Mouse (Mus musculus) thymus, adult 18-20 months (tissue): ENCODE results near the gene Hormad2.
A peak's percentile ranks its signal among the peaks of the same experiment; 100 is the strongest.

Experiments
- DNase-seq, 2 experiments: peaks; one replicate each; pipeline ENCODE4 v3.0.0; 2022; ENCODE audit warnings: mixed read lengths in 2 of 2

Hormad2 gene

DNA sequence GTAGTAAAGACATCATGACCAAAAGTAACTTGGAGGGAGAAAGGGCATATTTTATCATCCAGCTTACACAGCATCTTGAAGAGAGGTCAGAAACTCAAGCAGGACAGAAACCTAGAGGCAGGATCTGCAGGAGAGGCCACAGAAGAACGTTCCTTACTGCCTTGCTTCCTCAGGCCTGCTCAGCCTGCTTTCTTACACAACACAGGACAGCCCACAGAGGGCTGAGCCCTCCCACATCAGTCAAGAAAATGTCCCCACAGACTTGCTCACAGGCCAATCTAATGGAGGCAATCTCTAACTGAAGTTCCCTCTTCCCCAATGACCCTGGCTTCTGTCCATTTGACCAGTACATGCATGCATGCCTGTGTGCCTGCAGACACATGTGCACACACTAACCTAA is 1.4 kb upstream of the Hormad2 start:
- no peak for DNase-seq

DNA sequence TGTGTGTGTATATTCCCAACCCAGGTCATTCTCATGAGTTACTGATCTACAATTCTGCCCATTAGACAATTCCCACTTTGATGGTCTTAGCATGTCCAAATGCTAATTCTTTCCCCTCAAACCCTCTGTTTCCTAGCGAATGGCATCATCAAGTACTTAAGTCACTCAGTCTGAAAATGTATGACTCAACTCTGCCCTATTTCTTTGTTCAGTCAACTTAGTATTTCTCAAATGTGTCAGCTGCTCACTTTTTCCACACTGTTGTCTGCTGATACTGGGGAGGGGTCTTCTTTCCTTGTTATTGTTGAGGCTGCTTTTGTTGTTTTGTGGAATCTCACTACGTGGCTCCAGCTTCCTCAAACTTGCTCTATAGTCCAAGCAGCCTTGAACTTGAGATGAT is 2.7 kb downstream of the Hormad2 start:
- DNase-seq: no peak

DNA sequence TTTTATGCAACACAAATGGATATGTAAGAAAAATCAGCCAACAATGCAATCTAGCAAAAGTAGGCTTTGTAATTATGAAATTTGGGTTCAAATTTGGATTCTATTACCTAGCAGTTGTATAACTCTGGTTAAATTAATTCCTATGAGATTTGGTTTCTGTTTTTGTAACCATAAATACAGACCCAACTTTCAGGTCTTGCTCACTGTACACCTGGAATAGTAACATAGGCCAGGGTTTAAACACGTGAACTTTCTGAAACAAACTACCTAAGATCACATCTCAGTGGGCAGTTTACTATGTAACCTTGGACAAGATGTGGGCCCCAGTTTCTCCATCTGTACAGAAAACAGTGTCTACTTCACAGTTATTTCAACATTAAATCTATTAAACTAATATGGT is 3.6 kb downstream of the Hormad2 start:
- DNase-seq: no peak

DNA sequence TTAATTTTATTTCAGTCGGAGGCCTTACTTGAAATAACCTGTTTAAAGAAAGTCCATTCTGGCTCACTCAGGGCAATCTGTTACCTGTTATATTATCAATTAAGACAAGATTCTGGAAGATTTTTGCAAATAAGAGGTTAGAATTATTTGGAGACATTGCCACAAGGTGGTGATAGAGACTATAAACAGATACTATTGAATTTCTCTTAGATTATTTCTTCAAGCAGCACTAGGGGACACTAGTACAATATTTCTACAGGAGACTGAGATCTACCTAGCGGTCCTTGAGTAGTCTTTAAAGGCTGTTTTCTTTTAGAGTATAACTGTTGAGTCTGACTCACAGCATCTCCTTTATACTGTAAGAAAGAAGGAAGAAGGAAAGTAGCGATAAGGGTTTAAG is 4.3 kb downstream of the Hormad2 start:
- no peak for DNase-seq

DNA sequence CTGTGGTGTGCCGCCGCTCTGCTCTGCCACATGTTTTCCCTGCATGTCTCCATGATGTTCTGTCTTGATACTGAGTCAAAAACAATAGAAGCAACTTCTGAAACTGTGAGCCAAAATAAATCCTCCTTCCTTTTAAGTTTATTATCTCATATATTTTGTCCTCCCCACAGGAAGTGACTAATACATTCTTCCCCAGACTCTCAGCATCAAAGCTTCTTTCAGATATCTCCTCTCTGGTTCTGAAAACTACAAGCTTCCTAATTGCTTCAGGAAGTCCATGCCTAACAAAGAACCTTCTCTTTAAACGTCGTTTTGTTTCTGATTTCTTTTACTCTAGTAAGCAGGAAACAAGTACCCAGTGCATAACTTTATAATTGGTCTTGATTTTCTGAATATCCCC is 6.4 kb downstream of the Hormad2 start:
- no peak for DNase-seq

DNA sequence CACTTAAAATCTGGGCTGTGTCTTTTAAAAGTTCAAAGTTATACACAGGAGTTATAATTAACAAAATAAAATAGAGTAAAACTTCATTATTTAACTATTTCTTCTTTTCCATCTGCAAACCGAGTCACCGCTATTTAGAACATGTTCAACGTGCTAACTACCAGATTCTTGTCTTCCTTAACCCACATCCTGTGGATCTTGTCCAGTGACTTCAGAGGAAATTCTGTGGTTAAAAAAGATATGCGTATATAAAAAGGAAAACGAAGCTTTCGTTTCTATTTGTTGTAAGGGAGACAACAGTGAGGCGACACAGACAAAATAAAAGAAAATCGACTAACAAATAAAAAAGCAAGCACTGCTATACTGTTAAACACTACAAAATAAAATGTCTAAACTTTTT is 17.1 kb downstream of the Hormad2 start:
- no peak for DNase-seq

DNA sequence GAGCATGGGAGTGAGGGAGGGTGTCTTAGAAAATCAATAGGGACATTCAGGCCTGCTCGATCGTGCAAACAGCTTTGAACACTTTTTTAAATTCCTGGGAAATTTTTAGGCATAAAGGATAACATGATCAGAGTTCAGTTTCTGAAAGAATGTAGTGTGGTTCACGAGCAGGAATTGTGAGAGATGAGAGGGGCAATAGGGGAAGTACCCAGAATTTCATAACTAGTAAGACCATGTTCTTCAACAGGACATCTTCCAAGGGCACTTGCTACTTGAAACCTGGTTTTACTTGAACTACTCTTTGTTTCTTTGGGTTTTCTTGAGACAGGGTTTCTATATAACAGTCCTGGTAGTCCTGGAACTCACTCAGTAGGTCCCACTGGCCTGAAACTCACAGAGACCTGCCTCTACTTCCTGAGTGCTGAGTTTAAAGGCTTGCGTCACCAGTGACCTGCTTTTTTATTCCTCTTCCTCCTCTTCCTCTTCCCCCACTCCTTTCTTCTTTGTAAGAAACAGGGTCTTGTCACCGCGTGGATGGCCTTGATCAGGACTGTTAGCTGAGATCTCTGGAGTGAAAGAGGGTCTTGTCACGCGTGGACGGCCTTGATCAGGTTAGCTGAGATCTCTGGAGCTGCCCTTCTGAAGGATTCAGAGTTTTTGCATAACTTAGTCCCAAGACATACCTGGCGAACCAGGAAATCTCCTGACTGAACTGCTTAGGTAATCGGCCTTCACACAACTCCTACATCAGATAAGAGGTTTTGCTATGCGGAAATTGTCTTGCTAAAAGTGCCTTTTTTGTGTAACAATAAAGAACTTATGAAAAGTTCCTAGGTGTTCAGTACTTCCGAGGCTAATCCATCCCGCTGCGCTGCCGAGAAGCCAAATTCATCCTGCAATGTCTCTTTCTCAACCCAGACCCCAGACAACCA is 18.1 kb downstream of the Hormad2 start:
- DNase-seq: peak in 1 of 2 experiments; percentile 22

DNA sequence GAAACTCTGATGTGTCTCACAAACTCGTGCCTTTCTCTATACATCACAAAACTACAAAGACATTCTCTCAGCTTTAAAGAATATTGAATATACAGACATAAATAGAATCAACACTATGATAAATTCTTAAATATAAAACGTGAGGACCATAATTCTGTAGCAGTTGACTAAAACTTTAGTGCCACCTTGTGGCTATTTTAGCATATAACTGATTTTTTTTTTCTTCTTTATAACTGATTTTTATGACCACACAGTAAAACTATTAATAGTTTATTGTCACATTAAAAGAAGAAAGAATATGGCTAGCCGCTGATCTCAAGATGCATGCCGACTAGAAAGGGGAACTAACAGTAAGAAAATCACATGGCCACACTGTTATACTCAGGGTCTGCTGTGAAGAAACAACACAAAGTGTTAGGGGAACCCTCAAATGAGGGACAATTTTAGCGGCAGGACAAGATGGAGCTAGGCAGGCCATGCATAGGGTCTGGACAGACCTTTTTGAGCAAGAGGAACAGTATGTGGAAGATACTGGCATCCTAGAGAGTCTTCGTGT is 18.9 kb downstream of the Hormad2 start:
- no peak for DNase-seq

DNA sequence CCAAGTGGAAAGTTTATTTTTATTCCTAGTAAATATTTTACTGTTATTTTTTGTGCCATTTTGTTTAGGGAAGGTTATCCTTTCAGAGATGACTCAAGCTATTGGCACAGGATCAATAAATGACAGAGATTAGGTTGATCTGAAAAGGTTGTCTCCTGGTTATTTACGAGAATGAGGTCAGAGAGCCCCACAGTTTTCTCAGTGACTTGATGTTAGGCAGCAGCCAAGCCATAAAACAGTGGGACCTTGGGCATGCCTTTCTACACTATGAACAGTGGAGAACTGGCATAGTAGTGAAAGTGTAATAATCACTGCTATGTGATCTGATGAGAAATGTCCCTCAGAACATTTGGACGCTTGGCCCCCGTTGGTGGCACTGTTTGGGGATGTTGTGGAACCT is 22.9 kb downstream of the Hormad2 start:
- DNase-seq: no peak

DNA sequence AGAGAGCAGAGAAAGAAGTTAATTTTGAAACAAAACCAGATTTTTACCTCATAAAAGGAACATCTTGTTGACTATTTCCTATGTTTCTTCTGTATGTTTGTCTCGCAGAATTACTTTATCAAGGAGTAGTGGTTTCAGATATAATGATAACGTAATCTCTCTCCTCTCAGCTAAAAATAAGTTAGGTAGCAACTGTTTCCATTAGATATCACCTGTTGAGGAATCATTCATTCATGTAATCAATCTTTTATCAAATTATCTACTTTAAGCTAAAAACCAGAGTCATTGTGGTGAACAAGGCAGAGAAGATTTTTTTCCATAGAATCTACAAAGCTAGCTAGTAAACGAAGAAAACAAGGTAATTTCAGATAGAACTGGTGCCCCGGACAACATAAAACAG is 28.6 kb downstream of the Hormad2 start:
- DNase-seq: no peak

DNA sequence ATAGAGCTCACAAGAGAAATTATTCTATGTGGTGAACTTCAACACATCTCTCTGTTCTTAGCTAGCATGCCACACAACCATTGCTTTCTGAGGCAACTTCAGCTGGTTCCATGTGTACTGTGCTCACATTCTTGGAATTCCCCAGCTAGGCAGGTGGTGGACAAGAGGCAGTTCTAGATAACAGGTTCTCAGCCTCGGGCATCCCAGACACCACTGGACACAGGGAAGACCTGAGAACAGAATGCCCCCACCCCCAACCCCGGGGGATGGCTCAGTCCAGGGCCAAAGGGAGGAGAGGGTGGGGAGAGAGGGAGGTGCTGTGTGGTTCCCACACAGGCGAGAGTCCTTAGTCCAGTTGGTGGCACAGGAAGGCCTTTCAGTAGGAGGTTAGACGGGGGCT is 36.6 kb downstream of the Hormad2 start:
- DNase-seq: no peak

DNA sequence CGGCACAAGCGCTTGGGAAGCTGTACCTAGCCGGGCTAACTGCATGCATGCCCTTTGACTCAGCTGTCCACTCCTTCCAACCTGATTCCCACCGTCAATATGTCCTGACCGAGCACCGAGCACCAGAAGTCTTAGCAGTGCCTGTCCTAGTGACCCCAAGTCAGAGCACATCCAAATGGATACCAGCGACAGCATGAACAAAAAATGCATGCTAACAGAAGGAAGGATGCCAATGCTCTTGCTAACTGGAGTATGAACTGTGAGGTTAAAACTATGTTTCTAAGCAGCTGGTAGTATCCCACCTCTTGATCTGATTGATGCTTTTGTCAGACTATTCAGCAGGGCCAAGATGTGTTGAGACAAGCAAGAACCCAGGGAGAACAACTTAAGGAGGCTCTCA is 37.5 kb downstream of the Hormad2 start:
- DNase-seq: no peak

DNA sequence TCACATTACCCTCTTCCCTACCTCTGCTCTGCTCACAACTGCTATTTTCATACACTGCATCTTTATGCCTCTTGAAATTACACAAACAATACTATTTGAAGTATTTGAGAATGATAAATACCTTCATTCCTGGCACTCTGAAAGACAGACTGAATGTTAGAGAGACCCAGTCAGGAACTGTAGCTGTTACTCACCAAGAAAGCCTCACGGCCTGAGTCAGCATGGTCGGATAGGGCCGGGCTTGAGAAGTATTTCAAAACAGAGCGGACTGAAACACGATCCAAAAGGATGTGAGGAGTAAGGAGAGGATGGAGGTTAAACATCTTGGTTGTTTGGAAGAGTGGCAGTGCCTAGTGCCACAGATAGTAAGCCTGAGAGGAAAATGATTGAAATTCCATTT is 39.7 kb downstream of the Hormad2 start:
- DNase-seq: no peak

DNA sequence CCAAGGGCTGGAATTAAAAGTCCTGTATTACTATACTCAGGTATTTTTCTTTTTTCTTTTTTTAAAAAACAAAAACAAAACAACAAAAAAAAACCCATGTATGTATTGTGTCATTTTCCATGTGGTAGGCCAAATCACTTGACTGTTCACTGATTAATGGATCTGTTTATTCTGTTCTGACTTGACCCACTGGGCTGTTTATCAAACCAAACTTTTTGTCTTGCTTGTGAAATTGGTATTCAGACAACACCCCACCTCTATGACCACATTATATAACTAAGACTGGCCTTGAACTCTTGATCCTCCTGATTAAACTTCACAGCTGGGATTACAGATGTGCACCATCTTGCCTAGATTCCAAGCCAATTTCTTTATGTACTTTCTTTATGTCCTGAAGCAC is 46.7 kb downstream of the Hormad2 start:
- no peak for DNase-seq

DNA sequence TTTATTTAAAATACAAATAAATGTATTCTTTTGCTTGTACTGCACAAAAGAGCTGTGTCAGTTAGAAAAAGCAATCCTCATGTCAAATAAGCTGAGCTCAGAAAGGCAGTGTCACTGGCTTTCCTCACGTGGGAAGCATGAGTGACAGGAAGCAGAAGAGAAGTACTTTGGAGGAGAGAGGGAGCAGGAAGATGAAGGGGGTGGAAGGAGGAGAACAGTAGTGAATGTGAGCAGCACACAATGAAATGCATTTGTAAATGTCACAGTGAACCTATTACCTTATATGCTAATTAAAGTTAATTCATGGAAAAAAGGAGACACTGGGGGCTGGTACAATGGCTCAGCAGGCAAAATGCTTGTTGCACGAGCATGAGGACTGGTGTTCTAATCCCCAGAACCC is 52.9 kb downstream of the Hormad2 start:
- DNase-seq: no peak

DNA sequence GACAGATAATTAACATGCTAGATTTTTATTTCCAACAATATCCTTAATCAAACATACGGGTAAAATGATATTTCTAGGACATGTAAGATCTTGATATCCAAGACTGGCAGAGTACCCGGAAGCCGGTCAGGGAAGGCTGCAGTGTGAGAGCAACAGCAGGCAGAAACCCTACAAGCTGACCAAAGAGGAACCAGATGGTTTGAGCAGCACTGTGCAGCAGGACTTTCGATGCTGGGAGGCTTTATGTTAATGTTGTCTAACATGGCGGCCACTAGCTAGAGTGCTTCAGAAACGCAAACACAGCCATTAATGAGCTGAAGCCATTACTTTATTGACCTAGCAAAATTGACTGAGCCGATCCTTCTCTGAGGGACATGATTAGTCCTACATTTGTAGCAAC is 58.6 kb downstream of the Hormad2 start:
- no peak for DNase-seq

DNA sequence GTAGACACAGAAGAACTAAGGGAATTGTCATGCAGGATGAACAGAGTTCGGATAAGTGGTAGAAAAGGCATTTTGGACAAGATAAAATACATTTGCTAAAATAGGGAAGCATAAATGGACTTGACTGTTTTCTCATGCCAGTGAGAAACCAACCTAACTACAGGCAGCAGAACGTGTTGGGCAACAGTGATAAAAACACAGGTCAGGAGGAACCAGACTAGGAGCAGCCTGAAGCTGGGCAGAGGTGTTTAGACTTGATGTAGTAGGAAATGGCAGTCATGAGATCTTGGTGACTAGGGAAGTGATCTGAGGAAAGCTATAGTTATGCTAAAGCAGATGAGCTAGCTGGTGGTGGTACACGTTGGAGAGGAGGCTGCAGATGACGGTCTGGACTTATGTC is 61.0 kb downstream of the Hormad2 start:
- no peak for DNase-seq

DNA sequence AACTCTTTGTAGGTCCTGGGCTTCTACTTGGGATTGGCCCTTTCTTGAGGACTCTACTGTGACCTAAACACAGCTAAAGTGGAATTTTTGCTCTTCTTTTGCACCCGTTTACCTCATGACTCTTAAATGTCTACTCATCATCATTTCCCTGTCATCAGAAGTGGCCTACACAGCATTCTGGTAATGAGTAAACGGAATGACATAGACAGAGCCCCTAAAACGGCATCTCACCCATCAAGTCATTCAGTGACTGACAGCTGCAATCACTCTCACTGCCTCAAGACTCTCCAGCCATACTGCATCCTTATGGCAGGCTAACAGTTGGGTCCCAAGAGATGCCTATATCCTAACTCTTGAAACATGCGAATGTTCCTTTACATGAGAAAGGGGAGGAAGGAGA is 74.5 kb downstream of the Hormad2 start:
- DNase-seq: no peak

DNA sequence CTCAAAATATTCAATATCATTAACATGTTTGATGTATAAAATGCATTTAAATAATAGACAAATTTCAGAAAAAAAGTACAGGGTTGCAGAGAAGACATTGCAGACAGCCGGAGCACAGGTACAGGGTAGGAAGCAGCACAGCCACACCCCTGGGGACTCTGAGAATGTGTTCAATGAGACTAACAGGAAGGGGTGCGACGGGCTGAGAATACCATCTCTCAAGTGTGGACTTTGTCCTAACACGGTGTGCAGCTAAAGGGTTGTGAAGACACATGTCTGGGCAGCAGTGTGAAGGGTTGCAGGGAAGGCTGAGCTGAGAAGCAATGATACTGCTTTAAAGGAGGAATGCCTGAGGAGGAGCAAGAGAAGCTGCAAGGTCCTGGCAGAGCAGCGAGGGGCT is 85.5 kb downstream of the Hormad2 start:
- no peak for DNase-seq

DNA sequence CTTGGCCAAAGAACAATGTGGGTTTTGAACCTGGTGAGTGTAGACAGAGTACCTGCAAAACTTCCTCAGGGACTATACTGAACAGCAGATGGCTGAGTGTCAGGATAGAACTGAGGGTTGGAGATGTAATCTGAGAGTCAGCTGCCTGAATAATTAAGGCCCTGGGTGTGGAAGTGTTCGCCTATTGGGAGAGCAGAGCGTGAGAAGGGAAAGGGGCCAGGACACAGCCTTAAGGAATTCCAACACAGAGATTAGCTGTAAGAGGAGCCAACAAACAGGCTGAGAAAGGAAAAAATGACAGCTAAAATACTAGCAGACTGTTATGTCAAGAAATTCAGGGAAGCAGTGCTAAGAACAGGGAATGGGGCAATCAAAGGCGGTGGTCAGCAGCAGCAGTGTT is 88.3 kb downstream of the Hormad2 start:
- no peak for DNase-seq

DNA sequence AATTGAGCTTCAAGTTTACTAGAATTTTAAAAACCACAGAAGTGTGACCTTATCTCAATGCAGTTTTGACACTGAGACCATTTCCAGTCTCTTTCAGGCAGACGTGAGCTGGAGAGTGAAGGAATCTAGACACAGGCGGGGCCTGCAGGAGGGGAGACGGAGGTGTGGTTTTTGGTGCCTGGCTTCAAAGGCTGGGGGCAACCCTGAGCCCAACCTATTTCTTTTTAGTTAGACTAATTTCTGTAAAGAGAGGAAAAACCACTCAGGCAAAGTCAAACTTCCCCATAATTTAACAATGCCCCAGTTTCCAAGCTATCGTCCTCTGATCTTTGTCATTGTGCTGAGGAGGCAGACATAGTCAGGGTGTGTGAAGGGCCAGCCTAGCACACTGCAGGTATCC is 97.0 kb downstream of the Hormad2 start:
- no peak for DNase-seq

DNA sequence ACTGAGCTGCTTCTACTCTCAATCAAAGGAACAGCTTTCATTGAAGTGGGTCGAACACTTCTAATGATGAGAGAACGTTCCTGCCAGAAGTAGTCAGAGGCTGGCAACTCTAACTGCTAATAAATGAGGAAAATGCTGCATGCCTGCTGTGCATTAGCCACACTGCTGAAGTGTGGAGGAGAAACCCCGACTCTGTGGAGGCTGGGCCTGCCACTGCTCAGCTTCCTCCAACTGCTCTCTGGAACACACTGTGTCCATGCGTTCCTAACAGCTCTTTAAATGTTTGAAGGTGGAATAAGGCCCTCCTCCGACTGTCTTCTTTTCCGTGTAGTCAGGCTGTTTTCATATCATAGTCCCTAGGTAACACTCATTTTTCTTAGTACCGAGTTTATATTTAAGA is 98.9 kb downstream of the Hormad2 start:
- DNase-seq: no peak

DNA sequence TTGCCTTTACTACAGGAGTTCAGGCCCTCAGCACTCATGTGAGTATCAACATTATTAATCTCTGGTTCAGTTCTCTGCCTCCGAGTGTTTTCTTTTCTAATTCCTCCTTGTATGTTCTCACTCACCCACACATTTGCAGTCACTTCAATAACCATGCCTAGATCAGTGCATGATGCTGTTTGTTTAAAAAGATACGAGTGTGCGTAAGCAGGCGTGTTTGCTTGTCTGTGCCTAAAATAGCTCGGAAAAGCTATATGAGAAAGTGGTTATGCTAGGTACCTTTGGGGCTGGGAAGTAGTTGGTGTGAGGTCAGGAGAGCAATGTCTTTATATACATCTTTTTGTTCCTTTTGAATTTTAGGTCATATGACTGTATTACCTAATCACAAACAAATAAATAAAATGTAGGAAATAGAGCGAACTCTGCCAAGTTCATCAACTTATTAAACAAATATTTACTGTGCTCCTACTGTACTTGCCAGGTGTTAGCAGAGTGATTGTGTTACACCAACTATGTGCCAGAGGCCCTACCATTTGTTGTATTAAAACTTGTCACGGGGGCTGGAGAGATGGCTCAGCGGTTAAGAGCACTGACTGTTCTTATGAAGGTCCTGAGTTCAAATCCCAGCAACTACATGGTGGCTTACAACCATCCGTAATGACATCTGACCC is 100.7 kb downstream of the Hormad2 start:
- no peak for DNase-seq

DNA sequence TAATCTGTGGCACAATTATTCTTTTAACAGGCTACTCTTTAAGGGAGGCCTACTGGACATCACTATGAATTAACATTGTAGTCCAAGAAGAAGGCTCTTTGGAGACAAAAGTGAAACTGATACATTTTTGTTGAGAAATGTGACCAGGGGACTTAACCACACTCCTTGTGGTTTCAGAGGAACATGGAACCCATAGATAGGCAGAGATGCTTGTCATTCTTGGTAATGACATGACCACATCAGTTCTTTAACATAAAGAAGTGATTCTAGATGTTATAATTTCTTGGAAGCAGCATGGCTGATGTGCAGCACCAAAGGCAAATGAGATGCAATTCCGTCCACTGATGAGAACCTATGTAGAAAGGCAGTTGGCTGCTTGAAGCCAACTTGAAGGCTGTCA is 101.6 kb downstream of the Hormad2 start:
- no peak for DNase-seq
